Mouse (Mus musculus) hindbrain, embryonic 14.5 days (tissue): ENCODE data around the gene Vmn1r155. TPM values are rescaled to one million over a fixed set of nuclear protein-coding genes. Genes with fewer than 3 reads are reported as not detected.
"Not testable (repeated sequence)": the region's sequence is repeated elsewhere in the genome, so short reads cannot be mapped to it uniquely, and the experiment has no call there.

ENCODE experiments used
- ATAC-seq: fragments of 200-750 bp; cut with Nextera tagmentation; 2 replicates; pipeline ENCODE4 v1.8.0; 2017; ENCODE audit warnings: moderate number of reproducible peaks, mild to moderate bottlenecking, moderate TSS enrichment, moderate library complexity; ENCODE audit not compliant: low FRiP score
- DNase-seq: peaks from one replicate; pipeline ENCODE4 v3.0.0-alpha.2; 2015; ENCODE audit warnings: low spot score
- H3K27ac ChIP-seq: fragments of 300-500 bp; sonication (generic); 2 replicates; pipeline ENCODE4 v1.5.1; 2014; ENCODE audit warnings: mild to moderate bottlenecking, moderate library complexity
- H3K27me3 ChIP-seq: fragments of 300-500 bp; sonication (generic); 2 replicates; pipeline ENCODE4 v1.6.1; 2014; ENCODE audit warnings: mild to moderate bottlenecking, low read length, mixed read lengths; ENCODE audit not compliant: control insufficient read depth, insufficient read depth
- H3K36me3 ChIP-seq: fragments of 300-500 bp; sonication (generic); replicated peaks from 2 replicates; pipeline ENCODE4 v1.6.1; 2014; ENCODE audit not compliant: control insufficient read depth, insufficient read depth
- H3K4me1 ChIP-seq: fragments of 300-500 bp; sonication (generic); replicated peaks from 2 replicates; pipeline ENCODE4 v1.6.1; 2014; ENCODE audit warnings: antibody characterized with exemption, low read length, mixed read lengths; ENCODE audit not compliant: control insufficient read depth, insufficient read depth
- H3K4me2 ChIP-seq: fragments of 300-500 bp; sonication (generic); replicated peaks from 2 replicates; pipeline ENCODE4 v1.6.1; 2014; ENCODE audit warnings: mild to moderate bottlenecking, moderate library complexity
- H3K4me3 ChIP-seq: fragments of 300-500 bp; sonication (generic); replicated peaks from 2 replicates; pipeline ENCODE4 v1.5.1; 2014; ENCODE audit warnings: mild to moderate bottlenecking, low read length
- H3K9ac ChIP-seq: fragments of 300-500 bp; sonication (generic); 2 replicates; pipeline ENCODE4 v1.6.1; 2014
- H3K9me3 ChIP-seq: fragments of 300-500 bp; sonication (generic); 2 replicates; pipeline ENCODE4 v1.6.1; 2016; ENCODE audit warnings: low read length; ENCODE audit not compliant: control insufficient read depth
- WGBS: fragments of 180-500 bp; shearing (Covaris S2); extraction: QIAGEN DNeasy Blood & Tissue Kit; methylation state at CpG from one replicate; pipeline ENCODE4 v1.1.7; 2014; 5-methylcytosine and 5-hydroxymethylcytosine counted together
- polyA plus RNA-seq: library from polyadenylated mRNA; unstranded; fragments of >200 nt; fragmentation: Nextera tagmentation; extraction: Ambion mirVana; gene quantifications from 2 replicates; pipeline ENCODE4 v1.2.1, GENCODE M21; 2014

Gene Vmn1r155
- polyA plus RNA-seq: not detected in 2 replicates

GRCm38 (mm10) chr7:22657718-22658117, at the start of gene Vmn1r155:
TSS of gene Vmn1r155 (plus strand) at chr7:22658018.
- not testable (repeated sequence) for ATAC-seq, H3K36me3 ChIP-seq, H3K4me2 ChIP-seq, H3K9me3 ChIP-seq, H3K27ac ChIP-seq, H3K27me3 ChIP-seq, H3K4me1 ChIP-seq, DNase-seq, H3K9ac ChIP-seq, H3K4me3 ChIP-seq
- WGBS: no CpG with 5 or more reads among the region's 3 CpGs

GRCm38 (mm10) chr7:22692217-22692616, 34.4 kb downstream of the Vmn1r155 start, which contains the start of gene Gm8693:
TSS of gene Gm8693 (minus strand) at chr7:22692317.
- not testable (repeated sequence) for DNase-seq, H3K4me1 ChIP-seq, H3K27me3 ChIP-seq, H3K4me2 ChIP-seq, H3K9ac ChIP-seq, H3K4me3 ChIP-seq, ATAC-seq, H3K9me3 ChIP-seq, H3K27ac ChIP-seq, H3K36me3 ChIP-seq
- WGBS: no CpG with 5 or more reads among the region's 2 CpGs

Other genes starting within 250 kb of the Vmn1r155 start
- not detected in 2 replicates for gene Vmn1r148, start 244.4 kb upstream of the Vmn1r155 start, polyA plus RNA-seq
- gene Vmn1r149, start 219.8 kb upstream of the Vmn1r155 start, polyA plus RNA-seq: not detected in 2 replicates
- not detected in 2 replicates for gene Gm10665, start 193.9 kb upstream of the Vmn1r155 start, polyA plus RNA-seq
- not detected in 2 replicates for gene Vmn1r151, start 158.3 kb upstream of the Vmn1r155 start, polyA plus RNA-seq
- not detected in 2 replicates for gene Vmn1r152, start 135.1 kb upstream of the Vmn1r155 start, polyA plus RNA-seq
- gene Gm8677, start 123.1 kb upstream of the Vmn1r155 start, polyA plus RNA-seq: not detected in 2 replicates
- not detected in 2 replicates for gene Gm4201, start 92.7 kb upstream of the Vmn1r155 start, polyA plus RNA-seq
- not detected in 2 replicates for gene Gm4565, start 69.9 kb upstream of the Vmn1r155 start, polyA plus RNA-seq
- not detected in 2 replicates for gene Gm8693, start 34.3 kb downstream of the Vmn1r155 start, polyA plus RNA-seq
- gene Gm4567, start 61.7 kb downstream of the Vmn1r155 start, polyA plus RNA-seq: not detected in 2 replicates
- not detected in 2 replicates for gene Vmn1r157, start 103.7 kb downstream of the Vmn1r155 start, polyA plus RNA-seq
- gene Vmn1r158, start 132.8 kb downstream of the Vmn1r155 start, polyA plus RNA-seq: not detected in 2 replicates
- not detected in 2 replicates for gene Vmn1r159, start 185.6 kb downstream of the Vmn1r155 start, polyA plus RNA-seq
- gene Vmn1r160, start 213.2 kb downstream of the Vmn1r155 start, polyA plus RNA-seq: not detected in 2 replicates